Mouse (Mus musculus) midbrain, embryonic 13.5 days (tissue): Measurements from ENCODE around the gene Pdzk1ip1. TPM values are rescaled to one million over a fixed set of nuclear protein-coding genes. Genes with fewer than 3 reads are reported as not detected.

Source experiments
- ATAC-seq: fragments of 200-750 bp; cut with Nextera tagmentation; 2 replicates; pipeline ENCODE4 v1.8.0; 2017; ENCODE audit warnings: mild to moderate bottlenecking, moderate TSS enrichment, moderate library complexity
- H3K27ac ChIP-seq: fragments of 300-500 bp; sonication (generic); 2 replicates; pipeline ENCODE4 v1.5.1; 2015; ENCODE audit warnings: inconsistent platforms, mild to moderate bottlenecking, moderate library complexity
- H3K27me3 ChIP-seq: fragments of 300-500 bp; sonication (generic); 2 replicates; pipeline ENCODE4 v1.6.1; 2015; ENCODE audit warnings: mild to moderate bottlenecking, inconsistent platforms
- H3K36me3 ChIP-seq: fragments of 300-500 bp; sonication (generic); 2 replicates; pipeline ENCODE4 v1.6.1; 2015; ENCODE audit warnings: mild to moderate bottlenecking, inconsistent platforms
- H3K4me1 ChIP-seq: fragments of 300-500 bp; sonication (generic); replicated peaks from 2 replicates; pipeline ENCODE4 v1.6.1; 2015; ENCODE audit warnings: inconsistent platforms
- H3K4me2 ChIP-seq: fragments of 300-500 bp; sonication (generic); replicated peaks from 2 replicates; pipeline ENCODE4 v1.6.1; 2015; ENCODE audit warnings: moderate library complexity, mild to moderate bottlenecking, inconsistent platforms
- H3K4me3 ChIP-seq: fragments of 300-500 bp; sonication (generic); replicated peaks from 2 replicates; pipeline ENCODE4 v1.5.1; 2015; ENCODE audit warnings: mild to moderate bottlenecking, inconsistent platforms
- H3K9ac ChIP-seq: fragments of 300-500 bp; sonication (generic); replicated peaks from 2 replicates; pipeline ENCODE4 v1.6.1; 2015; ENCODE audit warnings: mild to moderate bottlenecking, inconsistent platforms
- H3K9me3 ChIP-seq: fragments of 300-500 bp; sonication (generic); 2 replicates; pipeline ENCODE4 v1.6.1; 2016; ENCODE audit warnings: mild to moderate bottlenecking, inconsistent platforms
- WGBS: fragments of 180-500 bp; shearing (Covaris S2); methylation state at CpG from one replicate; pipeline ENCODE4 v1.1.7; 2015; 5-methylcytosine and 5-hydroxymethylcytosine counted together
- polyA plus RNA-seq: library from polyadenylated mRNA; unstranded; fragments of >200 nt; fragmentation: Nextera tagmentation; extraction: Ambion mirVana; gene quantifications from 2 replicates; pipeline ENCODE4 v1.2.1, GENCODE M21; 2015

Gene Pdzk1ip1
- polyA plus RNA-seq, 1 experiment from 2014 or later, result 6.3 TPM

- Histone ChIP-seq H3K4me2 (peak overlapping the region; percentile 16; the same call in 1 of the 2 replicates), H3K9ac (peak overlapping the region; percentile 28; the same call in 1 of the 2 replicates)
- WGBS, result 11% methylated on average over 10 of the region's 10 CpGs
Observed at GRCm38 (mm10) chr4:115078892-115079820, 9.4 kb upstream of the Pdzk1ip1 start.

GRCm38 (mm10) chr4:115079821-115080349 lies 8.6 kb upstream of the Pdzk1ip1 start:
- WGBS, result 11% methylated on average over 5 of the region's 5 CpGs
- peak; percentile 49 for ATAC-seq
- H3K4me2 ChIP-seq, result peak overlapping the region; percentile 9

More at GRCm38 (mm10) chr4:115078892-115079820, 9.4 kb upstream of the Pdzk1ip1 start:
- Histone ChIP-seq H3K27ac (peak overlapping the region; percentile 84), H3K27me3 (no peaks in the 10 kb centered on the region; the same call in 1 of the 2 replicates), H3K4me3 (no peak overlapping the region), H3K4me1 (peaks cover 20% of the 10 kb centered on the region), H3K36me3 (no peaks in the 10 kb centered on the region), H3K9me3 (no peaks in the 10 kb centered on the region)
- peak; percentile 90 for ATAC-seq

GRCm38 (mm10) chr4:115083031-115083430 lies 5.5 kb upstream of the Pdzk1ip1 start:
- Histone ChIP-seq H3K27ac (no peak overlapping the region), H3K27me3 (peaks cover 20% of the 10 kb centered on the region), H3K9me3 (no peaks in the 10 kb centered on the region), H3K9ac (no peak overlapping the region), H3K4me3 (no peak overlapping the region), H3K4me1 (peaks cover 20% of the 10 kb centered on the region), H3K36me3 (no peaks in the 10 kb centered on the region), H3K4me2 (no peak overlapping the region)
- ATAC-seq, result no peak
- WGBS, result 83% methylated on average over 3 of the region's 3 CpGs

More at GRCm38 (mm10) chr4:115079821-115080349, 8.6 kb upstream of the Pdzk1ip1 start:
- Histone ChIP-seq H3K4me3 (no peak overlapping the region), H3K36me3 (no peaks in the 10 kb centered on the region), H3K27me3 (peaks cover under 1% of the 10 kb centered on the region; the same call in 1 of the 2 replicates), H3K9me3 (no peaks in the 10 kb centered on the region), H3K27ac (peak overlapping the region; percentile 84), H3K9ac (peak overlapping the region; percentile 28; the same call in 1 of the 2 replicates), H3K4me1 (peaks cover 20% of the 10 kb centered on the region)

GRCm38 (mm10) chr4:115085522-115086095 lies 2.9 kb upstream of the Pdzk1ip1 start:
- H3K27me3 ChIP-seq, result peaks cover 28% of the 10 kb centered on the region
- no peak overlapping the region for H3K4me3 ChIP-seq
- no peaks in the 10 kb centered on the region for H3K9me3 ChIP-seq
- H3K4me2 ChIP-seq, result no peak overlapping the region
- no peak overlapping the region for H3K27ac ChIP-seq
- H3K4me1 ChIP-seq, result no peaks in the 10 kb centered on the region
- no peaks in the 10 kb centered on the region for H3K36me3 ChIP-seq
- WGBS, result 23% methylated on average over 6 of the region's 6 CpGs
- H3K9ac ChIP-seq, result no peak overlapping the region
- peak; percentile 71 for ATAC-seq

- no peaks in the 10 kb centered on the region for H3K9me3 ChIP-seq
- H3K27me3 ChIP-seq, result peaks cover 28% of the 10 kb centered on the region
- H3K36me3 ChIP-seq, result no peaks in the 10 kb centered on the region
- H3K27ac ChIP-seq, result no peak overlapping the region
- H3K9ac ChIP-seq, result no peak overlapping the region
- H3K4me1 ChIP-seq, result no peaks in the 10 kb centered on the region
- H3K4me3 ChIP-seq, result no peak overlapping the region
- no peak overlapping the region for H3K4me2 ChIP-seq
- WGBS, result 64% methylated on average over 4 of the region's 4 CpGs
- ATAC-seq, result no peak
Observed at GRCm38 (mm10) chr4:115086257-115086656, 2.3 kb upstream of the Pdzk1ip1 start.

- Histone ChIP-seq H3K27ac (no peak overlapping the region), H3K36me3 (no peaks in the 10 kb centered on the region), H3K9me3 (no peaks in the 10 kb centered on the region), H3K4me3 (no peak overlapping the region), H3K4me1 (no peaks in the 10 kb centered on the region), H3K9ac (no peak overlapping the region), H3K27me3 (peaks cover 28% of the 10 kb centered on the region), H3K4me2 (no peak overlapping the region)
- ATAC-seq, result no peak
- WGBS, result 69% methylated on average over 3 of the region's 3 CpGs
Observed at GRCm38 (mm10) chr4:115086763-115087415, 1.6 kb upstream of the Pdzk1ip1 start.

- H3K4me1 ChIP-seq, result peaks cover 3% of the 10 kb centered on the region
- H3K27ac ChIP-seq, result no peak overlapping the region
- WGBS, result 66% methylated on average over 2 of the region's 2 CpGs
- H3K4me2 ChIP-seq, result no peak overlapping the region
- no peaks in the 10 kb centered on the region for H3K36me3 ChIP-seq
- ATAC-seq, result no peak
- H3K9ac ChIP-seq, result no peak overlapping the region
- H3K4me3 ChIP-seq, result no peak overlapping the region
- H3K9me3 ChIP-seq, result no peaks in the 10 kb centered on the region
- H3K27me3 ChIP-seq, result peaks cover 44% of the 10 kb centered on the region
Observed at GRCm38 (mm10) chr4:115090592-115090991, 2.1 kb downstream of the Pdzk1ip1 start.

GRCm38 (mm10) chr4:115091806-115092205 lies 3.3 kb downstream of the Pdzk1ip1 start:
- Histone ChIP-seq H3K27me3 (peaks cover 49% of the 10 kb centered on the region), H3K9me3 (no peaks in the 10 kb centered on the region), H3K36me3 (no peaks in the 10 kb centered on the region), H3K9ac (no peak overlapping the region), H3K4me1 (peaks cover 15% of the 10 kb centered on the region), H3K27ac (no peak overlapping the region), H3K4me3 (no peak overlapping the region), H3K4me2 (no peak overlapping the region)
- no peak for ATAC-seq
- 77% methylated on average over 3 of the region's 3 CpGs for WGBS

- H3K4me3 ChIP-seq, result no peak overlapping the region
- 82% methylated on average over 4 of the region's 4 CpGs for WGBS
- H3K4me2 ChIP-seq, result no peak overlapping the region
- peaks cover 38% of the 10 kb centered on the region for H3K27me3 ChIP-seq
- H3K36me3 ChIP-seq, result no peaks in the 10 kb centered on the region
- H3K27ac ChIP-seq, result no peak overlapping the region
- peaks cover 18% of the 10 kb centered on the region for H3K4me1 ChIP-seq
- H3K9ac ChIP-seq, result no peak overlapping the region
- H3K9me3 ChIP-seq, result no peaks in the 10 kb centered on the region
- no peak for ATAC-seq
Observed at GRCm38 (mm10) chr4:115093331-115093864, 4.9 kb downstream of the Pdzk1ip1 start.

GRCm38 (mm10) chr4:115094056-115094455 lies 5.5 kb downstream of the Pdzk1ip1 start:
- H3K36me3 ChIP-seq, result no peaks in the 10 kb centered on the region
- 79% methylated on average over 2 of the region's 2 CpGs for WGBS
- H3K4me2 ChIP-seq, result no peak overlapping the region
- no peak overlapping the region for H3K4me3 ChIP-seq
- no peaks in the 10 kb centered on the region for H3K9me3 ChIP-seq
- H3K9ac ChIP-seq, result no peak overlapping the region
- peaks cover 18% of the 10 kb centered on the region for H3K4me1 ChIP-seq
- no peak for ATAC-seq
- H3K27me3 ChIP-seq, result peaks cover 34% of the 10 kb centered on the region
- no peak overlapping the region for H3K27ac ChIP-seq

- Histone ChIP-seq H3K4me2 (peak overlapping the region; percentile 78), H3K4me1 (peaks cover 18% of the 10 kb centered on the region), H3K9ac (peak overlapping the region; percentile 72), H3K27me3 (peaks cover 32% of the 10 kb centered on the region), H3K9me3 (no peaks in the 10 kb centered on the region), H3K36me3 (no peaks in the 10 kb centered on the region), H3K27ac (peak overlapping the region; percentile 61), H3K4me3 (peak overlapping the region; percentile 41)
- ATAC-seq, result peak; percentile 90
- WGBS, result under 1% methylated on average over 25 of the region's 31 CpGs
Observed at GRCm38 (mm10) chr4:115095671-115096434, 7.3 kb downstream of the Pdzk1ip1 start.
